Mouse (Mus musculus) thymus, postnatal 25 days (tissue): ENCODE measurements around the gene Mrps33.

Source experiments
- DNase-seq: peaks from one replicate; pipeline ENCODE4 v3.0.0; 2022

The Mrps33 gene

DNA sequence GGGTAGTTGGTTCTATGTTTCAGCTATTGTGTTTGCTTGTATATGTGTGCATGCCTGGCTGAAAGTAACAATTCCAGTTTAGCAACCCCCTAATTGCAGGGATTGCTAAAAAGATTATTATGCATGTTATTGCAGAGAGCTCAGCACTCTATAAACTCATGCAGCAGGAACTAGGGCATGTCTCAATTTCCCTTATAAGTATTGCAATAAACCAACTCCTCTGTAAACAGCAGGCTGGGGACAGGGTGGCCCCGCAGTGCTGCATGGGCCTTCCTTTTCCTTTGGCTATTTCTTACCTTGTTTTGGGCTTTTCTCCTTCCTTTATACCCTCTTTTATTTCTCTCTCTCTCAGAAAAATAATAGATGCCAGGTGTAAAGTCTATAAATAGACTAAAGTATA, 32.3 kb downstream of the Mrps33 start:
- DNase-seq, result no peak

DNA sequence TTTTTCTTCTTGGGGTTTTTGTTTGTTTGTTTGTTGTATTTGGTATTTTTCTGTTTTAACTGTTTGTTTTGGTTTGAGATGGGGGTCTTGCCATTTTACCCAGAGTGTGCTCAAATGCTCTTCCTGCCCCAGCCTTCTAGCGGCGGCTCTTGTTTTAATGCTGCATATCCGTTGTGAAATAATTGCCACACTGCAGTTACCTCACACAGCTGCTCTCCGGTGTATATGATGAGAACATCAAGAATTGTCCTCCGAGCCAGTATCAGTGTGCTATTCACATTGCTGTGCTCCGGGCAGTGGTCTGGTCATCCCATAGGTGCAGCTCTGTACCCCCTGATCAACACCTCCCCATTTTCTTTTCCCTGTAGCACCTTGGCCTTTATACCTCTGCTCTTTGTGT, 34.5 kb downstream of the Mrps33 start:
- DNase-seq, result no peak

DNA sequence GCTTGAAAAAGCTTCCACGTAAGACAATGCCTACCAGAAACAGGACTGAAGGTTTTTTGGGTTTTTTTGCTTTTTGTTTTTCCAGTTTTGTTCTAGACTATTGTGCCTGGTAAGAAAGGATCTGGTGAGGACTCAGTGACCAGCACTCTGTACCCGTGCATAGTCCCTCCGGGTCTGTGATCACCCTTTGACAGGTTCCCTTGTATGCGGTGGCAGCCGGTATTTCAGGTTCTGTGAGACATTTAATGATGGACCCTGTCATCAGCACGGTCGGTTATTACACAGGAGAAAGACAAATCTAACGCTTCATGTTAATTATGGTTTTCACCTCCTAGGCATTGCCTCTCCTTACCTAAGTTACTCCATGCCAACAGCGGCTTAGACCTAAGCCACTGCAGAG, 35.8 kb downstream of the Mrps33 start:
- DNase-seq, result no peak

DNA sequence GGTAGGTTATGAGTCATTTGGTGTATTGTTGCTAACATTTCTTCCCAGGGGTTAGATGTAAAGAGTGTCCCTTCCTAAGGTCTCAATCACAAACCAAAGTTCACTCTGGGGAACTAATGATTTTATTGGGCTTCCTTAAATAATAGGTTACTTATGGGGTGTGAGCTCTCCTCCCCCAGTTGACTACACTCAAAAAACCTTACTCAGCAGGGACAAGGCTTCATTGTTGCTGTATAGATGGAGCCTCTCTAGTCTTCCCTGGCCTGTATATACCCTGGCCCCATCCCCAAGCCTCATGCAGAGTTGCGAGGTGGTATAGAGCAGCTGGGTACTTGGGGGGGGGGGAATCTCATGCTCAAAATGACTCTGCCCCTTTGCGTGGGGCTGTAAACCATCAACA, 53.6 kb downstream of the Mrps33 start:
- no peak for DNase-seq
